Mouse (Mus musculus): Measurements from ENCODE around the gene Olfr288. TPM values are rescaled to one million over a fixed set of nuclear protein-coding genes. Genes with fewer than 3 reads are reported as not detected.

Olfr288 gene
- polyA plus RNA-seq, 1 experiment = not detected

- no peaks in the 10 kb centered on the region for H3K27me3 ChIP-seq (ENCODE audit: control insufficient read depth, insufficient read depth, insufficient read length)
- peaks cover 43% of the 10 kb centered on the region for H3K36me3 ChIP-seq (ENCODE audit: control insufficient read depth, insufficient read depth)
- no peak overlapping the region for H3K4me2 ChIP-seq (ENCODE audit: low read depth)
- no peak for TF ChIP-seq TCF3 (IDR thresholded peaks at IDR 0.05; ENCODE audit: insufficient read length, low read depth)
- TF ChIP-seq CEBPB (IDR thresholded peaks at IDR 0.05; ENCODE audit: insufficient read depth, poor library complexity, severe bottlenecking) = no peak
- TF ChIP-seq USF1 (IDR thresholded peaks at IDR 0.05; ENCODE audit: low read depth) = no peak
- TF ChIP-seq POLR2AphosphoS2 (IDR thresholded peaks at IDR 0.05; ENCODE audit: insufficient read length, low read depth) = no peak
- TF ChIP-seq REST (IDR thresholded peaks at IDR 0.05; ENCODE audit: insufficient read depth, insufficient read length) = no peak
- no peak for TF ChIP-seq SRF (IDR thresholded peaks at IDR 0.05; ENCODE audit: control insufficient read depth, insufficient read length, low read depth)
- no peak for TF ChIP-seq MYOG (IDR thresholded peaks at IDR 0.05; ENCODE audit: control insufficient read depth in 1 of 3, insufficient read depth in 1 of 3, insufficient read length in 2 of 3, low read depth in 2 of 3)
- no peak for TF ChIP-seq E2F4 (IDR thresholded peaks at IDR 0.05; ENCODE audit: insufficient read depth)
- no peak for TF ChIP-seq MAX (IDR thresholded peaks at IDR 0.05; ENCODE audit: low read depth)
- TF ChIP-seq MYOD1 (IDR thresholded peaks at IDR 0.05; ENCODE audit: control insufficient read depth in 1 of 3, insufficient read length in 2 of 3, low read depth in 2 of 3) = no peak
- no peak for TF ChIP-seq TCF12 (IDR thresholded peaks at IDR 0.05; ENCODE audit: insufficient read depth, poor library complexity, severe bottlenecking)
- no peak overlapping the region for H3ac ChIP-seq (ENCODE audit: control insufficient read depth, insufficient read length)
- H3K79me2 ChIP-seq (ENCODE audit: control insufficient read depth, insufficient read depth) = peaks cover 17% of the 10 kb centered on the region
- no peak overlapping the region for H3K4me3 ChIP-seq
These were observed 54.5 kb downstream of the Olfr288 start for GRCm38 (mm10) chr15:98140809-98141208.

GRCm38 (mm10) chr15:98139763-98140162 is 55.6 kb downstream of the Olfr288 start:
- peaks cover 12% of the 10 kb centered on the region for H3K79me2 ChIP-seq (ENCODE audit: control insufficient read depth, insufficient read depth)
- TF ChIP-seq POLR2AphosphoS2 (IDR thresholded peaks at IDR 0.05; ENCODE audit: insufficient read length, low read depth) (no peak), USF1 (IDR thresholded peaks at IDR 0.05; ENCODE audit: low read depth) (no peak), MAX (IDR thresholded peaks at IDR 0.05; ENCODE audit: low read depth) (no peak), SRF (IDR thresholded peaks at IDR 0.05; ENCODE audit: control insufficient read depth, insufficient read length, low read depth) (no peak), REST (IDR thresholded peaks at IDR 0.05; ENCODE audit: insufficient read depth, insufficient read length) (no peak), POLR2A (IDR thresholded peaks at IDR 0.05; ENCODE audit: insufficient read length, low read depth) (no peak), MYOD1 (IDR thresholded peaks at IDR 0.05; ENCODE audit: control insufficient read depth in 1 of 3, insufficient read length in 2 of 3, low read depth in 2 of 3) (no peak), CEBPB (IDR thresholded peaks at IDR 0.05; ENCODE audit: insufficient read depth, poor library complexity, severe bottlenecking) (no peak), TCF12 (IDR thresholded peaks at IDR 0.05; ENCODE audit: insufficient read depth, poor library complexity, severe bottlenecking) (no peak), TCF3 (IDR thresholded peaks at IDR 0.05; ENCODE audit: insufficient read length, low read depth) (no peak), MYOG (IDR thresholded peaks at IDR 0.05; ENCODE audit: control insufficient read depth in 1 of 3, insufficient read depth in 1 of 3, insufficient read length in 2 of 3, low read depth in 2 of 3) (no peak), E2F4 (IDR thresholded peaks at IDR 0.05; ENCODE audit: insufficient read depth) (no peak)
- H3K4me3 ChIP-seq = no peak overlapping the region
- H3K4me2 ChIP-seq (ENCODE audit: low read depth) = no peak overlapping the region
- H3K36me3 ChIP-seq (ENCODE audit: control insufficient read depth, insufficient read depth) = peaks cover 51% of the 10 kb centered on the region
- no peaks in the 10 kb centered on the region for H3K27me3 ChIP-seq (ENCODE audit: control insufficient read depth, insufficient read depth, insufficient read length)
- no peak overlapping the region for H3ac ChIP-seq (ENCODE audit: control insufficient read depth, insufficient read length)

- TF ChIP-seq POLR2A (IDR thresholded peaks at IDR 0.05; ENCODE audit: insufficient read length, low read depth) (peak; percentile 24), POLR2AphosphoS2 (IDR thresholded peaks at IDR 0.05; ENCODE audit: insufficient read length, low read depth) (peak; percentile 73), CEBPB (IDR thresholded peaks at IDR 0.05; ENCODE audit: insufficient read depth, poor library complexity, severe bottlenecking) (no peak)
- H3K4me3 ChIP-seq = no peak overlapping the region
- no peak overlapping the region for H3K4me2 ChIP-seq (ENCODE audit: low read depth)
- no peaks in the 10 kb centered on the region for H3K27me3 ChIP-seq (ENCODE audit: control insufficient read depth, insufficient read depth, insufficient read length)
- no peaks in the 10 kb centered on the region for H3K79me2 ChIP-seq (ENCODE audit: control insufficient read depth, insufficient read depth)
- no peak overlapping the region for H3ac ChIP-seq (ENCODE audit: control insufficient read depth, insufficient read length)
- peaks cover 67% of the 10 kb centered on the region for H3K36me3 ChIP-seq (ENCODE audit: control insufficient read depth, insufficient read depth)
These were observed 58.5 kb downstream of the Olfr288 start for GRCm38 (mm10) chr15:98136871-98137270.

Other genes with a start within 250 kb of the Olfr288 start
- gene Tmem106c, start 231.3 kb downstream of the Olfr288 start, polyA plus RNA-seq (2012; fragmentation: generic; extraction: Trizol) = 11.5 TPM
- gene Col2a1, start 190.8 kb downstream of the Olfr288 start, polyA plus RNA-seq (2012; fragmentation: generic; extraction: Trizol) = 0.01 TPM
- gene Pfkm, start 103.0 kb downstream of the Olfr288 start, polyA plus RNA-seq (2012; fragmentation: generic; extraction: Trizol) = 401 TPM
- gene Senp1, start 101.8 kb downstream of the Olfr288 start, polyA plus RNA-seq (2012; fragmentation: generic; extraction: Trizol) = 10.4 TPM
- gene Asb8, start 29.9 kb downstream of the Olfr288 start, polyA plus RNA-seq (2012; fragmentation: generic; extraction: Trizol) = 50.3 TPM
- gene Ccdc184, start 28.4 kb downstream of the Olfr288 start, polyA plus RNA-seq (2012; fragmentation: generic; extraction: Trizol) = 0.05 TPM
- gene Gm44579, start 25.4 kb upstream of the Olfr288 start, polyA plus RNA-seq (2012; fragmentation: generic; extraction: Trizol) = not detected
- not detected for gene Olfr287, start 25.5 kb upstream of the Olfr288 start, polyA plus RNA-seq (2012; fragmentation: generic; extraction: Trizol)
- not detected for gene Olfr286, start 38.9 kb upstream of the Olfr288 start, polyA plus RNA-seq (2012; fragmentation: generic; extraction: Trizol)
- gene H1fnt, start 61.8 kb upstream of the Olfr288 start, polyA plus RNA-seq (2012; fragmentation: generic; extraction: Trizol) = not detected
- not detected for gene Zfp641, start 100.6 kb upstream of the Olfr288 start, polyA plus RNA-seq (2012; fragmentation: generic; extraction: Trizol)
- gene Olfr285, start 121.8 kb upstream of the Olfr288 start, polyA plus RNA-seq (2012; fragmentation: generic; extraction: Trizol) = not detected
- not detected for gene Olfr284, start 145.4 kb upstream of the Olfr288 start, polyA plus RNA-seq (2012; fragmentation: generic; extraction: Trizol)
- gene Olfr283, start 185.4 kb upstream of the Olfr288 start, polyA plus RNA-seq (2012; fragmentation: generic; extraction: Trizol) = not detected
- not detected for gene Olfr282, start 235.7 kb upstream of the Olfr288 start, polyA plus RNA-seq (2012; fragmentation: generic; extraction: Trizol)

Data from myocyte (in vitro differentiated cells).